Mouse (Mus musculus) thymus, adult 2 months (tissue): ENCODE data around the gene Vtcn1.

Source experiments
- CTCF ChIP-seq: fragments of 200-500 bp; IDR thresholded peaks from 2 replicates; pipeline ENCODE4 v1.5.1; 2012; ENCODE audit warnings: mild to moderate bottlenecking, control low read depth, low read length, moderate library complexity, borderline replicate concordance; ENCODE audit not compliant: control insufficient read depth, poor library complexity, insufficient read depth; ENCODE audit errors: extremely low read depth
- POLR2A ChIP-seq: fragments of 200-500 bp; IDR thresholded peaks from 2 replicates; pipeline ENCODE4 v1.6.1; 2012; ENCODE audit warnings: mild to moderate bottlenecking, low read length, control low read depth, moderate library complexity; ENCODE audit not compliant: control insufficient read depth, poor library complexity, insufficient read depth; ENCODE audit errors: extremely low read depth

DNA sequence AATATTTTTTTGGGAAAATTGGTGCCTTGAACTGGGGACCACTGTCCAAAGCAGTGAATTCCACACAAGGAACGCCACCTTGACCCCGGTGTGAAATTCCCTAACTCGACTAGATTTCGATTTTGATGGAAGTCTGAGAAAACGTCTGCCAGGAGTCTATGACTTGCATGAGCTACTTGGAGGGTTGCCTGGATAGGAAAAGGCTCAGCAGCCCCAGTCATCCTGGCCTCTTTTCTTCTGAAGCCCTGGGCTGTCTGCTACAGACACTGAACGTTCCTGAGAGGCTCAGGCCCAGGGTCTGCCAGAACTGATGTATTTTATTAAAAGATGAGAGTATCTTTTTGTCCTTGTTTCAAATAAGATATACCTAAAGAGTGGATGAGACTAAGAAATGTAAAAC is 25.2 kb downstream of the Vtcn1 start:
- TF ChIP-seq POLR2A (no peak), CTCF (no peak)
